Mouse (Mus musculus) cerebellum, adult (tissue): ENCODE data around the gene Rpl41.
A peak's percentile ranks its signal among the peaks of the same experiment; 100 is the strongest.

Experiments
- ATAC-seq: cut with Nextera tagmentation; 2 replicates; pipeline ENCODE4 v1.9.2; 2017; ENCODE audit warnings: mild to moderate bottlenecking, moderate library complexity, mixed read lengths; ENCODE audit not compliant: insufficient number of reproducible peaks, low FRiP score, low TSS enrichment

Gene Rpl41

GRCm38 (mm10) chr10:128548947-128549681 lies at the start of gene Rpl41:
Gene Rpl41 (minus strand): TSS chr10:128549305.
- peak; percentile 84 for ATAC-seq

GRCm38 (mm10) chr10:128598476-128598875 lies 49.4 kb upstream of the Rpl41 start:
- no peak for ATAC-seq

- ATAC-seq, result no peak
Observed at GRCm38 (mm10) chr10:128592797-128593196, 43.7 kb upstream of the Rpl41 start.

- no peak for ATAC-seq
Observed at GRCm38 (mm10) chr10:128591436-128591835, 42.3 kb upstream of the Rpl41 start.

GRCm38 (mm10) chr10:128590193-128590690 lies 41.1 kb upstream of the Rpl41 start:
- peak; percentile 43; the same call in 1 of the 2 replicates for ATAC-seq

- no peak for ATAC-seq
Observed at GRCm38 (mm10) chr10:128589464-128590192, 40.5 kb upstream of the Rpl41 start, which contains the start of gene Erbb3. Gene Erbb3 (minus strand): TSS chr10:128589652.

- ATAC-seq, result no peak
Observed at GRCm38 (mm10) chr10:128588775-128589463, 39.8 kb upstream of the Rpl41 start.

GRCm38 (mm10) chr10:128588136-128588535 lies 39.0 kb upstream of the Rpl41 start:
- ATAC-seq, result no peak

GRCm38 (mm10) chr10:128587697-128588096 lies 38.6 kb upstream of the Rpl41 start:
- ATAC-seq, result no peak

GRCm38 (mm10) chr10:128587120-128587519 lies 38.0 kb upstream of the Rpl41 start:
- ATAC-seq, result no peak

- no peak for ATAC-seq
Observed at GRCm38 (mm10) chr10:128586546-128586945, 37.4 kb upstream of the Rpl41 start.

GRCm38 (mm10) chr10:128584386-128584785 lies 35.3 kb upstream of the Rpl41 start:
- no peak for ATAC-seq

- peak; percentile 49; the same call in 1 of the 2 replicates for ATAC-seq
Observed at GRCm38 (mm10) chr10:128583644-128584043, 34.5 kb upstream of the Rpl41 start.

- ATAC-seq, result no peak
Observed at GRCm38 (mm10) chr10:128579731-128580130, 30.6 kb upstream of the Rpl41 start.

- ATAC-seq, result no peak
Observed at GRCm38 (mm10) chr10:128579298-128579697, 30.2 kb upstream of the Rpl41 start.

- ATAC-seq, result no peak
Observed at GRCm38 (mm10) chr10:128578330-128578729, 29.2 kb upstream of the Rpl41 start.

- ATAC-seq, result no peak
Observed at GRCm38 (mm10) chr10:128575063-128575462, 26.0 kb upstream of the Rpl41 start.

GRCm38 (mm10) chr10:128565788-128566531 lies 16.9 kb upstream of the Rpl41 start, which contains the start of gene Pa2g4:
Gene Pa2g4 (minus strand): TSS chr10:128565987.
- peak; percentile 97 for ATAC-seq

GRCm38 (mm10) chr10:128565206-128565787 lies 16.2 kb upstream of the Rpl41 start:
- peak; percentile 9 for ATAC-seq

- no peak for ATAC-seq
Observed at GRCm38 (mm10) chr10:128563544-128563943, 14.4 kb upstream of the Rpl41 start.
